Mouse (Mus musculus): Measurements from ENCODE around the gene Ly6f.

Ly6f gene

DNA sequence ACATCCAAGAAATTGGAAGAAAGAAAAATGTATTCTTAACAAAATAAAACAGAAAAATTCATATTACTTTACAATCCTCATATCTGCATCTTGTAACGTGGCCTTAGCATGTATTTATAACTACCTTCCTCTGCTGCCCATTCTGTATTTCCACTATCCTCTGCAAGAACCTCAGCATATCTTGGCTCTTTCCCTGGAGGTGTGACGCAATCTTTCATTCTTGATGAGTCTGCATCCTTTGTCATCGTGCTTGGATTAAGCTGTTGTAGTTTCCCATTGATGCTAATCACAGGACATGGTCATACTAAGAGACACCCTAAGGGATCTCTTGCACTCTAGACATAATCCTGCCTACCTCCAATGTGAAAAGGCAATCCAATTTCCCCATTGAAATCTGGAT lies 50.4 kb downstream of the Ly6f start:
- no peak for DNase-seq (ENCODE audit: low spot score)

DNA sequence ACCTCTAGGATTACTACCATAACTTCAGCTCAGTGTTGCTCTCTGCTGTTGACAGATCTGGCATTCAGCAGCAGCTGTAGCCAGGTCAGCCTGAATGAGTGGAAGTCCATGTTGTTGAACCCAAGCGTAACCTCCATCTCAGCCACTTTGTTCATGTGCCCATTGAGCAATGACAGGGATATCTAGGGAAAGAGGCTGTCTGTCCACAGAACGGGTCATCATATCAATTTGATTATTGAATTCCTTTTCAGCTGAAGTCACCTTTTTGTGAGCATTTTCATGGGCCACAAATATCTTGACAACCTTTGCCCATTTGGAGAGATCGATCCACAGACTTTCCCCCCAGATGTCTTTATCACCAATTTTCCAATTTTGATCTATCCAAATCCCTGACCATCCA lies 51.9 kb downstream of the Ly6f start:
- no peak for DNase-seq (ENCODE audit: low spot score)

Data from urinary bladder, postnatal 14 days (tissue).